Mouse (Mus musculus): Measurements from ENCODE around the gene Atad2b. TPM values are rescaled to one million over a fixed set of nuclear protein-coding genes. Genes with fewer than 3 reads are reported as not detected.
A peak's percentile ranks its signal among the peaks of the same experiment; 100 is the strongest.
"Not testable (repeated sequence)": the region's sequence is repeated elsewhere in the genome, so short reads cannot be mapped to it uniquely, and the experiment has no call there.

Atad2b gene
- polyA plus RNA-seq, 1 experiment from 2014 or later = 11.2 TPM

- Histone ChIP-seq H3K4me2 (ENCODE audit: low read length) (no peak overlapping the region), H3K4me1 (replicated peaks; ENCODE audit: control insufficient read depth, insufficient read depth, low read length) (no peaks in the 10 kb centered on the region), H3K27me3 (replicated peaks; ENCODE audit: control insufficient read depth, insufficient read depth, low read length) (no peaks in the 10 kb centered on the region), H3K27ac (ENCODE audit: low read length) (no peak overlapping the region), H3K9ac (replicated peaks; ENCODE audit: low read depth, low read length) (no peak overlapping the region), H3K9me3 (ENCODE audit: control insufficient read depth, low read length) (no peaks in the 10 kb centered on the region), H3K4me3 (replicated peaks; ENCODE audit: low read length) (no peak overlapping the region), H3K36me3 (ENCODE audit: control insufficient read depth, insufficient read depth) (peaks cover 24% of the 10 kb centered on the region)
- no peak for ATAC-seq
- 97% methylated on average over 1 of the region's 1 CpGs for whole genome bisulfite sequencing
These were observed 35.1 kb downstream of the Atad2b start for GRCm38 (mm10) chr12:4952272-4952671.

GRCm38 (mm10) chr12:4953156-4953555, 36.0 kb downstream of the Atad2b start:
- H3K4me2 ChIP-seq (ENCODE audit: low read length) = no peak overlapping the region
- H3K9ac ChIP-seq (replicated peaks; ENCODE audit: low read depth, low read length) = no peak overlapping the region
- H3K4me1 ChIP-seq (replicated peaks; ENCODE audit: control insufficient read depth, insufficient read depth, low read length) = no peaks in the 10 kb centered on the region
- WGBS = 87% methylated on average over 4 of the region's 4 CpGs
- no peak overlapping the region for H3K27ac ChIP-seq (ENCODE audit: low read length)
- no peak for ATAC-seq
- no peaks in the 10 kb centered on the region for H3K27me3 ChIP-seq (replicated peaks; ENCODE audit: control insufficient read depth, insufficient read depth, low read length)
- H3K9me3 ChIP-seq (ENCODE audit: control insufficient read depth, low read length) = no peaks in the 10 kb centered on the region
- H3K4me3 ChIP-seq (replicated peaks; ENCODE audit: low read length) = no peak overlapping the region
- H3K36me3 ChIP-seq (ENCODE audit: control insufficient read depth, insufficient read depth) = peaks cover 24% of the 10 kb centered on the region

- 47% methylated on average over 1 of the region's 1 CpGs for WGBS
- peaks cover 11% of the 10 kb centered on the region for H3K36me3 ChIP-seq (ENCODE audit: control insufficient read depth, insufficient read depth)
- no peaks in the 10 kb centered on the region for H3K4me1 ChIP-seq (replicated peaks; ENCODE audit: control insufficient read depth, insufficient read depth, low read length)
- no peak overlapping the region for H3K4me3 ChIP-seq (replicated peaks; ENCODE audit: low read length)
- ATAC-seq = no peak
- no peak overlapping the region for H3K4me2 ChIP-seq (ENCODE audit: low read length)
- H3K27ac ChIP-seq (ENCODE audit: low read length) = no peak overlapping the region
- H3K9me3 ChIP-seq (ENCODE audit: control insufficient read depth, low read length) = no peaks in the 10 kb centered on the region
- H3K27me3 ChIP-seq (replicated peaks; ENCODE audit: control insufficient read depth, insufficient read depth, low read length) = no peaks in the 10 kb centered on the region
- no peak overlapping the region for H3K9ac ChIP-seq (replicated peaks; ENCODE audit: low read depth, low read length)
These were observed 55.8 kb downstream of the Atad2b start for GRCm38 (mm10) chr12:4972939-4973338.

- H3K9ac ChIP-seq (replicated peaks; ENCODE audit: low read depth, low read length) = no peak overlapping the region
- 92% methylated on average over 6 of the region's 6 CpGs for WGBS
- H3K36me3 ChIP-seq (ENCODE audit: control insufficient read depth, insufficient read depth) = peaks cover 8% of the 10 kb centered on the region
- no peak overlapping the region for H3K27ac ChIP-seq (ENCODE audit: low read length)
- no peak for ATAC-seq
- no peak overlapping the region for H3K4me3 ChIP-seq (replicated peaks; ENCODE audit: low read length)
- no peak overlapping the region for H3K4me2 ChIP-seq (ENCODE audit: low read length)
- H3K4me1 ChIP-seq (replicated peaks; ENCODE audit: control insufficient read depth, insufficient read depth, low read length) = no peaks in the 10 kb centered on the region
- no peaks in the 10 kb centered on the region for H3K27me3 ChIP-seq (replicated peaks; ENCODE audit: control insufficient read depth, insufficient read depth, low read length)
- H3K9me3 ChIP-seq (ENCODE audit: control insufficient read depth, low read length) = no peaks in the 10 kb centered on the region
These were observed 61.2 kb downstream of the Atad2b start for GRCm38 (mm10) chr12:4978324-4978723.

GRCm38 (mm10) chr12:4996981-4997380, 79.8 kb downstream of the Atad2b start:
- Histone ChIP-seq H3K9ac (replicated peaks; ENCODE audit: low read depth, low read length) (no peak overlapping the region), H3K27ac (ENCODE audit: low read length) (no peak overlapping the region)
- ATAC-seq = no peak

GRCm38 (mm10) chr12:5005338-5005737, 88.2 kb downstream of the Atad2b start:
- H3K36me3 ChIP-seq (ENCODE audit: control insufficient read depth, insufficient read depth) = no peaks in the 10 kb centered on the region
- no peaks in the 10 kb centered on the region for H3K9me3 ChIP-seq (ENCODE audit: control insufficient read depth, low read length)
- no peak overlapping the region for H3K9ac ChIP-seq (replicated peaks; ENCODE audit: low read depth, low read length)
- H3K4me2 ChIP-seq (ENCODE audit: low read length) = no peak overlapping the region
- ATAC-seq = no peak
- no peaks in the 10 kb centered on the region; the same call in 1 of the 2 replicates for H3K4me1 ChIP-seq (replicated peaks; ENCODE audit: control insufficient read depth, insufficient read depth, low read length)
- H3K4me3 ChIP-seq (replicated peaks; ENCODE audit: low read length) = no peak overlapping the region
- no peak overlapping the region for H3K27ac ChIP-seq (ENCODE audit: low read length)
- H3K27me3 ChIP-seq (replicated peaks; ENCODE audit: control insufficient read depth, insufficient read depth, low read length) = no peaks in the 10 kb centered on the region
- WGBS = 48% methylated on average over 3 of the region's 3 CpGs

More at GRCm38 (mm10) chr12:4996981-4997380, 79.8 kb downstream of the Atad2b start:
- Histone ChIP-seq H3K4me2 (ENCODE audit: low read length) (no peak overlapping the region), H3K9me3 (ENCODE audit: control insufficient read depth, low read length) (no peaks in the 10 kb centered on the region), H3K4me1 (replicated peaks; ENCODE audit: control insufficient read depth, insufficient read depth, low read length) (no peaks in the 10 kb centered on the region), H3K36me3 (ENCODE audit: control insufficient read depth, insufficient read depth) (no peaks in the 10 kb centered on the region), H3K27me3 (replicated peaks; ENCODE audit: control insufficient read depth, insufficient read depth, low read length) (no peaks in the 10 kb centered on the region), H3K4me3 (replicated peaks; ENCODE audit: low read length) (no peak overlapping the region)

GRCm38 (mm10) chr12:5005776-5006175, 88.6 kb downstream of the Atad2b start:
- H3K36me3 ChIP-seq (ENCODE audit: control insufficient read depth, insufficient read depth); H3K9me3 ChIP-seq (ENCODE audit: control insufficient read depth, low read length); H3K9ac ChIP-seq (replicated peaks; ENCODE audit: low read depth, low read length); H3K4me3 ChIP-seq (replicated peaks; ENCODE audit: low read length); H3K4me2 ChIP-seq (ENCODE audit: low read length); ATAC-seq; H3K27ac ChIP-seq (ENCODE audit: low read length); H3K4me1 ChIP-seq (replicated peaks; ENCODE audit: control insufficient read depth, insufficient read depth, low read length); H3K27me3 ChIP-seq (replicated peaks; ENCODE audit: control insufficient read depth, insufficient read depth, low read length): not testable (repeated sequence)
- WGBS = 60% methylated on average over 3 of the region's 3 CpGs

GRCm38 (mm10) chr12:5008638-5009037, 91.5 kb downstream of the Atad2b start:
- not testable (repeated sequence) for H3K9ac ChIP-seq (replicated peaks; ENCODE audit: low read depth, low read length); H3K4me1 ChIP-seq (replicated peaks; ENCODE audit: control insufficient read depth, insufficient read depth, low read length); H3K4me3 ChIP-seq (replicated peaks; ENCODE audit: low read length); H3K27ac ChIP-seq (ENCODE audit: low read length); ATAC-seq; H3K4me2 ChIP-seq (ENCODE audit: low read length); H3K9me3 ChIP-seq (ENCODE audit: control insufficient read depth, low read length); H3K27me3 ChIP-seq (replicated peaks; ENCODE audit: control insufficient read depth, insufficient read depth, low read length); H3K36me3 ChIP-seq (ENCODE audit: control insufficient read depth, insufficient read depth)
- 79% methylated on average over 2 of the region's 2 CpGs for WGBS

- WGBS = 57% methylated on average over 10 of the region's 10 CpGs
- 0 out of 2 replicates have a peak, but pooled peaks have one; percentile 36 for ATAC-seq
- H3K4me2 ChIP-seq (ENCODE audit: low read length) = no peak overlapping the region
- H3K27ac ChIP-seq (ENCODE audit: low read length) = 0 out of 2 replicates have a peak overlapping the region, but pooled peaks have one; percentile 3
- H3K4me3 ChIP-seq (replicated peaks; ENCODE audit: low read length) = no peak overlapping the region
- H3K27me3 ChIP-seq (replicated peaks; ENCODE audit: control insufficient read depth, insufficient read depth, low read length) = no peaks in the 10 kb centered on the region
- H3K9ac ChIP-seq (replicated peaks; ENCODE audit: low read depth, low read length) = no peak overlapping the region
- H3K9me3 ChIP-seq (ENCODE audit: control insufficient read depth, low read length) = no peaks in the 10 kb centered on the region
- peaks cover 4% of the 10 kb centered on the region; the same call in 1 of the 2 replicates for H3K36me3 ChIP-seq (ENCODE audit: control insufficient read depth, insufficient read depth)
- H3K4me1 ChIP-seq (replicated peaks; ENCODE audit: control insufficient read depth, insufficient read depth, low read length) = peaks cover 4% of the 10 kb centered on the region
These were observed 108.2 kb downstream of the Atad2b start for GRCm38 (mm10) chr12:5025226-5025861.

GRCm38 (mm10) chr12:5029035-5029434, 111.9 kb downstream of the Atad2b start:
- H3K36me3 ChIP-seq (ENCODE audit: control insufficient read depth, insufficient read depth) = peaks cover 4% of the 10 kb centered on the region; the same call in 1 of the 2 replicates
- no peak overlapping the region for H3K4me3 ChIP-seq (replicated peaks; ENCODE audit: low read length)
- H3K4me1 ChIP-seq (replicated peaks; ENCODE audit: control insufficient read depth, insufficient read depth, low read length) = peaks cover 4% of the 10 kb centered on the region
- H3K9ac ChIP-seq (replicated peaks; ENCODE audit: low read depth, low read length) = no peak overlapping the region
- 87% methylated on average over 5 of the region's 5 CpGs for WGBS
- ATAC-seq = no peak
- no peaks in the 10 kb centered on the region for H3K27me3 ChIP-seq (replicated peaks; ENCODE audit: control insufficient read depth, insufficient read depth, low read length)
- H3K9me3 ChIP-seq (ENCODE audit: control insufficient read depth, low read length) = no peaks in the 10 kb centered on the region
- H3K4me2 ChIP-seq (ENCODE audit: low read length) = no peak overlapping the region
- no peak overlapping the region for H3K27ac ChIP-seq (ENCODE audit: low read length)

Measured in forebrain, embryonic 16.5 days (tissue).